Mouse (Mus musculus) macrophage (primary cell): ENCODE data around the gene Wfdc15a. TPM values are rescaled to one million over a fixed set of nuclear protein-coding genes. Genes with fewer than 3 reads are reported as not detected.

Source experiments
- H3K27ac ChIP-seq: fragments of 350-480 bp; formaldehyde crosslinking; 2 replicates; pipeline ENCODE4 v1.9.0; 2021
- H3K36me3 ChIP-seq: fragments of 350-480 bp; formaldehyde crosslinking; 2 replicates; pipeline ENCODE4 v1.9.0; 2021; ENCODE audit errors: inconsistent target
- H3K4me3 ChIP-seq: fragments of 350-480 bp; formaldehyde crosslinking; 2 replicates; pipeline ENCODE4 v1.9.0; 2021; ENCODE audit errors: inconsistent target
- H3K79me2 ChIP-seq: fragments of 350-480 bp; formaldehyde crosslinking; 2 replicates; pipeline ENCODE4 v1.9.0; 2021; ENCODE audit errors: inconsistent target
- WGBS: methylation state at CpG from one replicate; pipeline ENCODE4 v1.1.7; 2026; ENCODE audit warnings: inconsistent platforms; ENCODE audit not compliant: missing documents; 5-methylcytosine and 5-hydroxymethylcytosine counted together
- polyA plus RNA-seq: library from polyadenylated mRNA; stranded (reverse); fragments of 250-400 nt; gene quantifications from 3 replicates; pipeline ENCODE4 v1.2.4, GENCODE M21; 2018; ENCODE audit warnings: inconsistent platforms

Gene Wfdc15a
- polyA plus RNA-seq, 1 experiment from 2014 or later = not detected

DNA sequence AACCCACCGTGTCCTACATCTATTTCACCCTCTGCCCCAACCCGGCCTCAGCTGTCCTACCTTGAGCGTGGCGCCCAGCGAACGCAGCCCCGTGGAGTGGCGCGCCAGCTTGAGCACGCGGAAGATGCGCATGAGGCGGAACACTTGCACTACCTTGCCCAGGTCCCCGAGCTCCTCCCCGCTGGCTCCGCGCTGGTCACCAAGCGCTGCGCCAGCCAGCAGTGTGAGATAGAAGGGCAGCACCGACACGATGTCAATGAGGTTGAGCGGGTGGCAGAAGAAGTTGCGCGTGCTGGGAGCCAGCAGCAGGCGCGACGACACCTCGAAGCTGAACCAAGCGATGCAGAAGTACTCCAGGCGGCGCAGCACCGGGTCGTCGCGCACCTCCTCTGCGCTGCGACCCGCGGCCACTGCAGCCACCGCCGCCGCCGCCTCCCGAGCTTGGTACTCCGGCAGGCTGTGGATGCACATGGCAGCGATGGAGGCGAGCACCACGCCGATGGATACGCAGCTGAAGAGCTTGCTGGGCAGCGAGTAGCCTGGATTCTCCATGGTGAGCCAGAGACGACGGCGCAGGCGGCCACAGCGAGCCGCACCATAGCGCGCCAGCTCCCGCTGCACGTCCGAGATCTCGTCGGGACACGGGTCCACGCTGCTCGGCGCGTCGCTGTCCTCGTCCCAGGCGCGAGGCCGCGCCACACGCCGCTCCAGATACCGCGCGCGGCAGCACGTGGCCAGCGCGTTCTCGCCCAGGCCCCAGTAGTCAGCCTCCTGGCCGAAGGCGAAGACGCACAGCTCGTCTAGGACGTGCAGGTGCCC is 32.0 kb downstream of the Wfdc15a start:
- Histone ChIP-seq H3K36me3 (no peaks in the 10 kb centered on the region), H3K27ac (no peak overlapping the region), H3K4me3 (no peak overlapping the region), H3K79me2 (no peaks in the 10 kb centered on the region)
- WGBS = 23% methylated on average over 90 of the region's 90 CpGs

DNA sequence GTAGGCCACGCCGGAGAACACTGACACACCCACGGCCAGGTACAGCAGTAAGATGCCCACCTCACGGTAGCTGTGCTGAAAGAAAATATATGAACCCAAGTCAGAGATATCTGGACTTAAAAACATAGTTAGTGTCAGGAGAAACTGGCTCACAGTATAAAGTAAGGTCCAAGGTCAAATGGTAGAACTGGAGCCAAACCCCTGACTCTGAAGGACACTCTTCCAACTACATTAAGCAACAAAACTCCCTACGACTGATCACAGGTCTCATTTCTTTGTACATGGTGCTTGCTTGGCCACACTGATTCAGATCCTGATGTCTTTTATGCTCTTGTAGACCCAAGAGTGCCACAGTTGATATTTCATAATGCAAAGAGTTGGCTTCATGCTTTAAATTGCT is 35.0 kb downstream of the Wfdc15a start:
- 95% methylated on average over 4 of the region's 5 CpGs for WGBS
- no peaks in the 10 kb centered on the region for H3K79me2 ChIP-seq
- no peak overlapping the region for H3K4me3 ChIP-seq
- H3K27ac ChIP-seq = no peak overlapping the region
- no peaks in the 10 kb centered on the region for H3K36me3 ChIP-seq

DNA sequence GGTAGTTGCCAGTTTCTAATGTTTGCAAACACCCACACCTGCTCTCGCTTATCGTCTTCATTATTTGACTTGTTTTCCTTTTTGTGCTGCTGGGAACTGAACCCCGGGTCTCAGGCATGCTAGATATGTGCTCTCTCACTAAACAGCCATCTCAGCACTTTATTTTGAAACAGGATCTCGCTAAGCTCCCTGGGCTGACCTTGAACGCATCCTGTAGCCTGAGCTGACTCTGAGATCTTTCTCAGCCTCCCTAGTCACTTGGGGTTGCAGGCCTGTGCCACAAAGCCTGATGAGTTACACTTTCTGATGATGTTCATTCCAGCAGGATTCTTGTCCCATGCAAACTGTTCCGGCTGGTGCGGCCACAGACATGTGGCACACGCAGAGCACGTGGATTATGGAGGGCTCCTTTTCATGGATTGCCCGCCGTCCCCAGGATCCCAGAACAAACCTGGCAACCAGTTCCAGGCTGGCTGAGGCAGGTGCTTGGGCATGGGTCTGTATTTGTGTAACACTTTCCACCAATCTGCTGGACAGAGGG is 38.3 kb downstream of the Wfdc15a start:
- H3K4me3 ChIP-seq = no peak overlapping the region
- H3K27ac ChIP-seq = no peak overlapping the region
- WGBS = 96% methylated on average over 11 of the region's 11 CpGs
- H3K36me3 ChIP-seq = no peaks in the 10 kb centered on the region
- no peaks in the 10 kb centered on the region for H3K79me2 ChIP-seq

DNA sequence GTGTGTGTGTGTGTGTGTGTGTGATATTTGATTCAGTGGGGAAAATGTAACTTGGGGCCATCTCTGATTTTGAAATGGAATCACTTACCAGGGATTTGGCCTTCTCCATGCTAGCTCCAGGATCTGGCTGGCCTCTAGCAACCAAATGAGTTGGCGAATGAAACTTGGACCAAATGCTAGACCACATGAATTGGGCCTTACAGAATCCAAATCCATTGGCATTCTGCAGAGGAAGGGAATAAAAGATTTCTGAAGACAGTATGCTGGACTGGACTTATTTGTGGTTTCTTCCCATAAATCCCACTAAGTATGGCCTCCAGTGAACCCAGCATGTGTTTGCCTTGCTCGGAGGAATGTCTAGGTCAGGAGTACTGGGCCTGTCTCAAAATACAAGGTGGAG is 41.1 kb downstream of the Wfdc15a start:
- Histone ChIP-seq H3K4me3 (no peak overlapping the region), H3K27ac (no peak overlapping the region), H3K36me3 (peaks cover 17% of the 10 kb centered on the region; the same call in 1 of the 2 replicates), H3K79me2 (no peaks in the 10 kb centered on the region)
- WGBS = 93% methylated on average over 2 of the region's 2 CpGs

DNA sequence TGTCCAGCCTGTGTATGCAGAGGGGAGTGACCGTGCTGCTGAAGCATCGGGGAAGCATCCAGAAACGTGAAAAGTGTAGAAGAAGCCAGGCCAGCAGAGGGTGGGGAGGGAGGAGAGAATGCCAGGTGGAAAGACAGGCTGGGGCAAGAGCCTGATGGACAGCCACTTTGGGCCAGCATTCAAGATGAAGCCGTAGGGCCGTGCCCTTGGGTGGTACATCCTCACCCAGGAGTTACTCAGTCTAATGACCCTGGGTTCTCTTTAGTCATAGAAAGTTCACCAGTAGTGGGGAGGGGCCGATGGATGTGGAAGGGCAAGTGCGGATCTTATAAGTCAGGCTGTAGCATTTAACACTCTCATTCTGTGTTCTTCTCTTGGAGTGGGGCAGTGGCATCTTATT is 43.8 kb downstream of the Wfdc15a start:
- WGBS = 87% methylated on average over 7 of the region's 7 CpGs
- H3K36me3 ChIP-seq = peaks cover 44% of the 10 kb centered on the region

DNA sequence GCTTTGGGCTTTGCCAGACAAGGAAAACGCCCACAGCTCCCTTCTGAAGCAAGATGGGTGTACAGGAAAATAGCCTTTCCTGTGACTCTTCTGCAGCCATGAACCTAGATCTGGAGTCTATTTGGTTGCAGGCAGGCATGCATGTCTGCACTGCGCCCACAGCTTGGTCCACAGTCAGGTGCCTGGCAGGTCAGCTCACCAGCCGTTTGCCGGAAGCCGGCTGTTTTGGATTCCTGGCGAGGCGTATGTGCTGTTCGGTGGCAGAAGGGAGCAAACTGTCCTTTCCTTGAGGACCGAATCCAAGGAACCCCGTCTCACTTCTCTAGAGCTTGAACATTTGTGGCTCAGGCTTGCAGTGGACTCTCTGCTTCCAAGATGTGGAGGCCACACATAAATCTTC is 45.9 kb downstream of the Wfdc15a start:
- WGBS = 90% methylated on average over 9 of the region's 10 CpGs
- Histone ChIP-seq H3K36me3 (peaks cover 56% of the 10 kb centered on the region), H3K79me2 (no peaks in the 10 kb centered on the region), H3K4me3 (no peak overlapping the region), H3K27ac (no peak overlapping the region)

More for the DNA sequence above, 43.8 kb downstream of the Wfdc15a start:
- H3K79me2 ChIP-seq = no peaks in the 10 kb centered on the region
- H3K27ac ChIP-seq = no peak overlapping the region
- no peak overlapping the region for H3K4me3 ChIP-seq

DNA sequence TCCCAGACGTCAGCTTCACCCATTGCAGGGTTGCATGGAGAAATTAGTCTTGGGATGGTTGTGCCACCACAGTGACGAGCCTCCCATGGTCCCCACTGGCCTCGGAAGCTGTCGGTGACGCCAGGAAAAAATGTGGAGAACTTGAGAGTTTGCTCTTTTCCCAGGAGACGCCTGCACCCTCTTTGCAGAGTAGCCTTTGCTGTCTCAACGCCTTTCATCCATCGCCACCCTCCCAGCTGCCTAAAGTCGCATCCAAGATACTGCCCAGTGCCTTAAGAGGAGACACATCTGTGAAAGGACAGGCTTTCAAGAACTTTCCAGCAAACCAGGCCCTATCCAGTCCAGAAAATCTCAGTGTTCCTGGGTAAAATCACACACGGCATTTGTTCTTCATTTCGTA is 47.6 kb downstream of the Wfdc15a start:
- Histone ChIP-seq H3K27ac (no peak overlapping the region), H3K36me3 (peaks cover 60% of the 10 kb centered on the region), H3K79me2 (no peaks in the 10 kb centered on the region; the same call in 1 of the 2 replicates), H3K4me3 (no peak overlapping the region)
- 95% methylated on average over 11 of the region's 11 CpGs for whole genome bisulfite sequencing

DNA sequence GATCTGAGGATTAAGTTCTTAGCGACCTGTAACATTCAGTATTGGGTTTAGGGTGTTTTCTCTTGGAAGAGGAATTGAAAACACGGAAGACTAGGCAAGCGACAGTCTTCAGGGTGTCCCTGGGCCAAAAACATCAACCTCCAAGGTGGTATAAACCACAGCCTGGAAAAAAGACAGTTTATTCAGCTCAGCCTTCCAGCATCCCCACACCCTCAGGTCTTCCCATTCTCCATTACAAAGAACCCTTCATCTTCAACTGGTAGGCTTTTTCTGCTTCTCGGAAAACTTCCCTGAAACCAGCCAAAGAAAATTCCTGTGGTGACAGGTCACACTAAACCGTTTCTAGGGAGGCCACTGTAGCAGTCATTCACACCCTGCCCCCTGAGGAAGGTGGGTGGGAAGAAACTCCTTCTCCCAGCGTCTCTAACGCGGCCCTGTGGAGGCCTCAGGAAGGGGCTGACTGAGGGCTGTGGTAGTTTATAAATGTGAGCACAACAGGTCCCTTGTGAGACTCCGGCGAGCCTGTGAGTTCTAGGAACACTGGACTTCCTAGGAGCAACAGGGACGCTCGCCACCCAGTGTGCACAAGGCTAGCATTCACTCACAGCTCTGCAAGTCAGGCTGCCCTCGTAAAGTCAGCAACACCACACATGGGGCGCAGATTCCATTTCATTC is 49.7 kb downstream of the Wfdc15a start:
- Histone ChIP-seq H3K79me2 (peaks cover 11% of the 10 kb centered on the region; the same call in 1 of the 2 replicates), H3K4me3 (no peak overlapping the region), H3K27ac (no peak overlapping the region), H3K36me3 (peaks cover 75% of the 10 kb centered on the region)
- 92% methylated on average over 14 of the region's 14 CpGs for WGBS

Other genes with a start within 250 kb of the Wfdc15a start
- 157 to 226 TPM (median 174 TPM) in 3 replicates for gene Ywhab, start 205.2 kb downstream of the Wfdc15a start, polyA plus RNA-seq
- not detected in 3 replicates for gene Pabpc1l, start 174.7 kb downstream of the Wfdc15a start, polyA plus RNA-seq
- 55.4 to 80.1 TPM (median 68.0 TPM) in 3 replicates for gene Stk4, start 129.8 kb downstream of the Wfdc15a start, polyA plus RNA-seq
- 35.0 to 41.7 TPM (median 39.3 TPM) in 3 replicates for gene Tomm34, start 129.0 kb downstream of the Wfdc15a start, polyA plus RNA-seq
- gene Kcns1, start 29.0 kb downstream of the Wfdc15a start, polyA plus RNA-seq = not detected in 3 replicates
- gene Wfdc5, start 17.4 kb downstream of the Wfdc15a start, polyA plus RNA-seq = not detected in 3 replicates
- gene Wfdc12, start 9.5 kb downstream of the Wfdc15a start, polyA plus RNA-seq = not detected in 3 replicates
- gene Wfdc15b, start 21.5 kb upstream of the Wfdc15a start, polyA plus RNA-seq = not detected in 3 replicates
- not detected in 3 replicates for gene Svs2, start 38.3 kb upstream of the Wfdc15a start, polyA plus RNA-seq
- not detected in 3 replicates for gene Svs3b, start 56.5 kb upstream of the Wfdc15a start, polyA plus RNA-seq
- gene Svs4, start 78.3 kb upstream of the Wfdc15a start, polyA plus RNA-seq = not detected in 3 replicates
- gene Svs3a, start 89.1 kb upstream of the Wfdc15a start, polyA plus RNA-seq = not detected in 3 replicates
- gene Svs6, start 116.6 kb upstream of the Wfdc15a start, polyA plus RNA-seq = not detected in 3 replicates
- gene Svs5, start 132.6 kb upstream of the Wfdc15a start, polyA plus RNA-seq = not detected in 3 replicates
- 0.24 to 1.3 TPM (median 0.90 TPM) in 3 replicates for gene Slpi, start 189.0 kb upstream of the Wfdc15a start, polyA plus RNA-seq
- not detected in 3 replicates for gene Rbpjl, start 203.0 kb upstream of the Wfdc15a start, polyA plus RNA-seq
- not detected in 3 replicates for gene Matn4, start 205.0 kb upstream of the Wfdc15a start, polyA plus RNA-seq
- 114 to 215 TPM (median 133 TPM) in 3 replicates for gene Sdc4, start 243.8 kb upstream of the Wfdc15a start, polyA plus RNA-seq